Mouse (Mus musculus) cerebellum, adult 2 months (tissue): ENCODE data around the gene Irgc1.

Source experiments
- CTCF ChIP-seq: fragments of 200-500 bp; IDR thresholded peaks from 2 replicates; pipeline ENCODE4 v1.5.1; 2011; ENCODE audit warnings: low read depth, mild to moderate bottlenecking, control low read depth, low read length, moderate library complexity, borderline replicate concordance; ENCODE audit not compliant: insufficient read depth
- POLR2A ChIP-seq: fragments of 200-500 bp; IDR thresholded peaks from 2 replicates; pipeline ENCODE4 v1.6.1; 2011; ENCODE audit warnings: low read length, control low read depth, borderline replicate concordance; ENCODE audit not compliant: insufficient read depth

- TF ChIP-seq CTCF (no peak), POLR2A (no peak)
Measured at GRCm38 (mm10) chr7:24487403-24487802, 35.3 kb upstream of the Irgc1 start.
